Mouse (Mus musculus) liver, embryonic 14 days (tissue): ENCODE data around the gene Dpep3. TPM values are rescaled to one million over a fixed set of nuclear protein-coding genes. Genes with fewer than 3 reads are reported as not detected.

Experiments
- polyA plus RNA-seq: library from polyadenylated mRNA; depleted of rRNA; stranded (reverse); fragments of >200 nt; gene quantifications from 2 replicates; pipeline ENCODE4 v1.2.3, GENCODE M21; 2012; rRNA removed

Dpep3 gene
- polyA plus RNA-seq, result not detected in 2 replicates

GRCm38 (mm10) chr8:105979325-105979724 lies at the start of gene Dpep3:
Gene Dpep3, minus strand, starts transcription at chr8:105979429.

GRCm38 (mm10) chr8:106011643-106011986 lies 32.4 kb upstream of the Dpep3 start, which contains the start of gene Ddx28:
Gene Ddx28, minus strand, starts transcription at chr8:106011882.

GRCm38 (mm10) chr8:106005875-106006274 lies 26.6 kb upstream of the Dpep3 start, which contains the start of gene Dpep2nb:
Gene Dpep2nb, minus strand, starts transcription at chr8:106005975.

GRCm38 (mm10) chr8:105990856-105991387 lies 11.7 kb upstream of the Dpep3 start, which contains the start of gene Dus2:
Gene Dus2, plus strand, starts transcription at chr8:105991337.

GRCm38 (mm10) chr8:105965905-105966341 lies 13.3 kb downstream of the Dpep3 start, which contains the start of gene Slc12a4:
Gene Slc12a4, minus strand, starts transcription at chr8:105966097.

GRCm38 (mm10) chr8:105943321-105943739 lies 35.9 kb downstream of the Dpep3 start, which contains the start of gene Lcat:
Gene Lcat, minus strand, starts transcription at chr8:105943382.

GRCm38 (mm10) chr8:105938306-105938669 lies 40.9 kb downstream of the Dpep3 start, which contains the start of gene Psmb10:
Gene Psmb10, minus strand, starts transcription at chr8:105938444.

GRCm38 (mm10) chr8:105933762-105934161 lies 45.5 kb downstream of the Dpep3 start, which contains the start of gene Ctrl:
Gene Ctrl, minus strand, starts transcription at chr8:105933862.

Other genes with a start within 250 kb of the Dpep3 start
- gene Gfod2, start 220.8 kb downstream of the Dpep3 start, polyA plus RNA-seq, result 1.0 and 1.1 TPM in 2 replicates
- 48.1 and 64.7 TPM in 2 replicates for gene Ranbp10, start 152.1 kb downstream of the Dpep3 start, polyA plus RNA-seq
- 0.02 and 0.06 TPM in 2 replicates for gene Tsnaxip1, start 151.7 kb downstream of the Dpep3 start, polyA plus RNA-seq
- gene Cenpt, start 126.2 kb downstream of the Dpep3 start, polyA plus RNA-seq, result 22.0 and 25.8 TPM in 2 replicates
- 22.2 and 26.2 TPM in 2 replicates for gene Thap11, start 124.3 kb downstream of the Dpep3 start, polyA plus RNA-seq
- 90.9 and 92.1 TPM in 2 replicates for gene Nutf2, start 118.8 kb downstream of the Dpep3 start, polyA plus RNA-seq
- 13.8 and 17.0 TPM in 2 replicates for gene Edc4, start 98.5 kb downstream of the Dpep3 start, polyA plus RNA-seq
- 0.24 and 0.25 TPM in 2 replicates for gene Nrn1l, start 85.9 kb downstream of the Dpep3 start, polyA plus RNA-seq
- gene Pskh1, start 79.0 kb downstream of the Dpep3 start, polyA plus RNA-seq, result 8.4 and 9.5 TPM in 2 replicates
- gene Ctrl, start 45.6 kb downstream of the Dpep3 start, polyA plus RNA-seq, result 0.80 and 1.3 TPM in 2 replicates
- gene Psmb10, start 41.0 kb downstream of the Dpep3 start, polyA plus RNA-seq, result 47.4 and 48.3 TPM in 2 replicates
- gene Lcat, start 36.0 kb downstream of the Dpep3 start, polyA plus RNA-seq, result 34.6 and 40.3 TPM in 2 replicates
- 9.7 and 10.8 TPM in 2 replicates for gene Slc12a4, start 13.3 kb downstream of the Dpep3 start, polyA plus RNA-seq
- 8.4 and 9.4 TPM in 2 replicates for gene Dus2, start 11.9 kb upstream of the Dpep3 start, polyA plus RNA-seq
- not detected in 2 replicates for gene Dpep2nb, start 26.5 kb upstream of the Dpep3 start, polyA plus RNA-seq
- gene Ddx28, start 32.5 kb upstream of the Dpep3 start, polyA plus RNA-seq, result 5.5 and 6.8 TPM in 2 replicates
- gene Nfatc3, start 79.4 kb upstream of the Dpep3 start, polyA plus RNA-seq, result 10.2 and 11.7 TPM in 2 replicates
- gene Esrp2, start 157.5 kb upstream of the Dpep3 start, polyA plus RNA-seq, result 6.1 and 6.8 TPM in 2 replicates
- 3.0 and 3.3 TPM in 2 replicates for gene Pla2g15, start 171.0 kb upstream of the Dpep3 start, polyA plus RNA-seq
- 3.3 and 3.9 TPM in 2 replicates for gene Slc7a6, start 189.4 kb upstream of the Dpep3 start, polyA plus RNA-seq
- 12.2 and 14.6 TPM in 2 replicates for gene Slc7a6os, start 231.5 kb upstream of the Dpep3 start, polyA plus RNA-seq
- 10.4 and 11.7 TPM in 2 replicates for gene Prmt7, start 231.5 kb upstream of the Dpep3 start, polyA plus RNA-seq